Mouse (Mus musculus) regulatory T cell (primary cell): ENCODE measurements around the gene Tmed4.
"Not testable (repeated sequence)": the region's sequence is repeated elsewhere in the genome, so short reads cannot be mapped to it uniquely, and the experiment has no call there.

ENCODE experiments used
- in situ Hi-C: fragments of 300-600 bp; cut with MboI, MseI; formaldehyde crosslinking; loops from one replicate; pipeline ENCODE4 v1.15.1; 2025; ENCODE audit warnings: high pct_unique_total_duplicates

Gene Tmed4

GRCm38 (mm10) chr11:6273607-6274006 lies 1.1 kb downstream of the Tmed4 start:
- in situ Hi-C loops = no loop called here

- in situ Hi-C loops = no loop called here
Observed at GRCm38 (mm10) chr11:6267320-6268254, 7.1 kb downstream of the Tmed4 start, which contains the start of gene Ddx56. Ddx56 (minus strand) TSS chr11:6267772.

GRCm38 (mm10) chr11:6266621-6267020 lies 8.0 kb downstream of the Tmed4 start:
- in situ Hi-C loops = no loop called here

- in situ Hi-C loops = loop anchor here (5.0 kb wide), 1 partner anchor 59 kb away; the partner anchor contains the start of genes A730071L15Rik and Nudcd3
Observed at GRCm38 (mm10) chr11:6261434-6262082, 13.1 kb downstream of the Tmed4 start.

GRCm38 (mm10) chr11:6259413-6259812 lies 15.3 kb downstream of the Tmed4 start:
- in situ Hi-C loops = no loop called here

GRCm38 (mm10) chr11:6256490-6257072 lies 18.1 kb downstream of the Tmed4 start:
- in situ Hi-C loops = no loop called here

- in situ Hi-C loops = not testable (repeated sequence)
Observed at GRCm38 (mm10) chr11:6254602-6255001, 20.1 kb downstream of the Tmed4 start.

GRCm38 (mm10) chr11:6252824-6253223 lies 21.8 kb downstream of the Tmed4 start:
- in situ Hi-C loops = no loop called here

GRCm38 (mm10) chr11:6252248-6252647 lies 22.4 kb downstream of the Tmed4 start:
- in situ Hi-C loops = no loop called here

GRCm38 (mm10) chr11:6244707-6245106 lies 30.0 kb downstream of the Tmed4 start:
- in situ Hi-C loops = no loop called here

- in situ Hi-C loops = no loop called here
Observed at GRCm38 (mm10) chr11:6233025-6233424, 41.6 kb downstream of the Tmed4 start.

- in situ Hi-C loops = no loop called here
Observed at GRCm38 (mm10) chr11:6230012-6230411, 44.7 kb downstream of the Tmed4 start, which contains the start of gene Npc1l1. Npc1l1 (minus strand) TSS chr11:6230143.

GRCm38 (mm10) chr11:6224541-6225229 lies 50.0 kb downstream of the Tmed4 start:
- in situ Hi-C loops = no loop called here

GRCm38 (mm10) chr11:6222187-6222586 lies 52.5 kb downstream of the Tmed4 start:
- in situ Hi-C loops = no loop called here
